Mouse (Mus musculus) heart, adult 2 months (tissue): Measurements from ENCODE around the gene Ppp1r35.

ENCODE experiments used
- CTCF ChIP-seq: fragments of 200-600 bp; IDR thresholded peaks from 2 replicates; pipeline ENCODE4 v1.8.1; 2022; ENCODE audit warnings: antibody characterized with exemption, mild to moderate bottlenecking, moderate library complexity
- EP300 ChIP-seq: fragments of 200-500 bp; IDR thresholded peaks from 2 replicates; pipeline ENCODE4 v1.6.1; 2011; ENCODE audit warnings: low read depth, low read length, control low read depth; ENCODE audit not compliant: insufficient read depth
- POLR2A ChIP-seq: fragments of 200-500 bp; IDR thresholded peaks from 2 replicates; pipeline ENCODE4 v1.6.1; 2011; ENCODE audit warnings: mild to moderate bottlenecking, low read depth, low read length, control low read depth; ENCODE audit not compliant: insufficient read depth

DNA sequence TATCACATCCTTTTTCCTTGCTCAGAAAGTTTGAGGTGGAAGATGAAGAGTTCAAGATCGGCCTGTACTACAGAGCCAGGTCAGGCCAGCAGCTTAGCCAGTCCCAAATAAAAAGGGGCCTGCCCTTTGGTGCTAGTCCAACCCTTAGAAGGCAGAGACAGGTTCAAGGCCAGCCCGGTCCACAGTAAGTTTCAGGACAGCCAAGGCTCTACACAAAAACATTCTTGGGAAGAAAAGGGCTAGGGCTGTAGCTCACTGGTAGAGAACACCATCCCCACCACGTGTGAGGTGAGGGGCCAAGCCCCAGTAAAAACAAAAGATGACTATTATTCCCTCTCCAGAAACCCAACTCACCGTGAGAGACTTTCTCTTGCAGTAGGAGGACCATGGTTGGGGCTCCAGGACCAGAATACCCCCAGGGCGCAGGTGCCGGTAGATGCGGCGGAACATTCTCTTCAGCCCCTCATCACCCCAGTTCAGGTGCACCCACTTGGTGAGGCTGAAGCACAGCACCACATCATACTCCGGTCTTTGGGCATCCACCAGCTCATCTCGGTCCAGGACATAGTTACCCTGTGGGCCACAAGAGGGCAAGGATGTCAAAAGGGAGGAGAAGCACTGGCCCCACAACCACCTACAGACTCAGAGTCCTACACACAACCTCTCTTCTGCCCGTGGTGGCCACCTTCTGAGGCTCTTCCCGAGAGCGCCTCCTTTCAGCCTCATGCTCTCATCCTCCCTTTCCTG lies 4.3 kb downstream of the Ppp1r35 start:
- TF ChIP-seq POLR2A (no peak), CTCF (no peak), EP300 (no peak)
